Mouse (Mus musculus) ES-Bruce4 (cell line): ENCODE data around the gene Sept11. TPM values are rescaled to one million over a fixed set of nuclear protein-coding genes. Genes with fewer than 3 reads are reported as not detected.

Experiments used
- H3K27ac ChIP-seq: 2 replicates; pipeline ENCODE4 v1.5.1; 2012; ENCODE audit warnings: low read length, inconsistent platforms; ENCODE audit not compliant: insufficient read depth
- H3K27me3 ChIP-seq: 2 replicates; pipeline ENCODE4 v1.6.1; 2012; ENCODE audit warnings: mild to moderate bottlenecking, low read length, inconsistent platforms; ENCODE audit not compliant: control insufficient read depth, poor library complexity, insufficient read depth, severe bottlenecking
- H3K36me3 ChIP-seq: 2 replicates; pipeline ENCODE4 v1.6.1; 2012; ENCODE audit warnings: inconsistent platforms, mild to moderate bottlenecking, low read length, moderate library complexity; ENCODE audit not compliant: control insufficient read depth, poor library complexity, insufficient read depth, severe bottlenecking
- H3K4me1 ChIP-seq: one replicate; pipeline ENCODE4 v1.8.1; 2011; ENCODE audit warnings: low read length; ENCODE audit not compliant: control insufficient read depth, insufficient read depth
- H3K4me3 ChIP-seq: 2 replicates; pipeline ENCODE4 v1.5.1; 2011; ENCODE audit warnings: low read depth, mild to moderate bottlenecking, low read length
- H3K9ac ChIP-seq: 2 replicates; pipeline ENCODE4 v1.6.1; 2012; ENCODE audit warnings: low read depth, mild to moderate bottlenecking, inconsistent platforms; ENCODE audit not compliant: poor library complexity, severe bottlenecking
- H3K9me3 ChIP-seq: replicated peaks from 2 replicates; pipeline ENCODE4 v1.6.1; 2012; ENCODE audit warnings: mild to moderate bottlenecking, low read length, inconsistent platforms; ENCODE audit not compliant: control insufficient read depth, poor library complexity, insufficient read depth, severe bottlenecking
- CTCF ChIP-seq: IDR thresholded peaks from one replicate; pipeline ENCODE4 v1.8.1; 2011; ENCODE audit warnings: low read depth, low read length
- EP300 ChIP-seq: IDR thresholded peaks from 2 replicates; pipeline ENCODE4 v1.6.1; 2011; ENCODE audit warnings: low read depth, low read length; ENCODE audit not compliant: insufficient read depth
- POLR2A ChIP-seq: IDR thresholded peaks from one replicate; pipeline ENCODE4 v1.8.1; 2011; ENCODE audit warnings: low read length; ENCODE audit not compliant: insufficient read depth
- polyA plus RNA-seq: library from polyadenylated mRNA; stranded (reverse); fragments of >200 nt; gene quantifications from 2 replicates; pipeline ENCODE4 v1.2.4, GENCODE M21; 2011; ENCODE audit warnings: low read depth; ENCODE audit not compliant: missing spikeins, insufficient read depth, insufficient read length

Gene Sept11
- polyA plus RNA-seq, 1 experiment, result 194 TPM

GRCm38 (mm10) chr5:93121660-93122059 is 28.4 kb downstream of the Sept11 start:
- no peak for TF ChIP-seq POLR2A
- no peak for TF ChIP-seq CTCF
- no peak for TF ChIP-seq EP300
- peaks cover 4% of the 10 kb centered on the region for H3K4me1 ChIP-seq
- no peaks in the 10 kb centered on the region for H3K9me3 ChIP-seq

GRCm38 (mm10) chr5:93124031-93124826 is 31.0 kb downstream of the Sept11 start:
- H3K9ac ChIP-seq, result no peak overlapping the region
- H3K27me3 ChIP-seq, result no peaks in the 10 kb centered on the region
- no peak for TF ChIP-seq CTCF
- no peak for TF ChIP-seq POLR2A
- TF ChIP-seq EP300, result no peak
- H3K4me1 ChIP-seq, result peaks cover 6% of the 10 kb centered on the region
- H3K9me3 ChIP-seq, result no peaks in the 10 kb centered on the region
- no peak overlapping the region for H3K27ac ChIP-seq
- no peaks in the 10 kb centered on the region for H3K36me3 ChIP-seq
- H3K4me3 ChIP-seq, result no peak overlapping the region

More at GRCm38 (mm10) chr5:93121660-93122059, 28.4 kb downstream of the Sept11 start:
- no peak overlapping the region for H3K27ac ChIP-seq
- no peaks in the 10 kb centered on the region for H3K27me3 ChIP-seq
- no peak overlapping the region for H3K4me3 ChIP-seq
- no peaks in the 10 kb centered on the region for H3K36me3 ChIP-seq
- H3K9ac ChIP-seq, result no peak overlapping the region

- no peaks in the 10 kb centered on the region for H3K36me3 ChIP-seq
- no peaks in the 10 kb centered on the region for H3K27me3 ChIP-seq
- H3K9me3 ChIP-seq, result no peaks in the 10 kb centered on the region
- H3K4me3 ChIP-seq, result no peak overlapping the region
- TF ChIP-seq POLR2A, result no peak
- no peak for TF ChIP-seq CTCF
- TF ChIP-seq EP300, result no peak
- peaks cover 6% of the 10 kb centered on the region for H3K4me1 ChIP-seq
- no peak overlapping the region for H3K27ac ChIP-seq
- no peak overlapping the region for H3K9ac ChIP-seq
These were observed 32.1 kb downstream of the Sept11 start for GRCm38 (mm10) chr5:93125325-93125724.

GRCm38 (mm10) chr5:93126222-93126929 is 33.1 kb downstream of the Sept11 start:
- Histone ChIP-seq H3K4me3 (no peak overlapping the region), H3K9ac (no peak overlapping the region), H3K27ac (no peak overlapping the region; the same call in 1 of the 2 replicates), H3K9me3 (no peaks in the 10 kb centered on the region), H3K36me3 (no peaks in the 10 kb centered on the region), H3K27me3 (no peaks in the 10 kb centered on the region), H3K4me1 (peaks cover 6% of the 10 kb centered on the region)
- TF ChIP-seq CTCF, result no peak
- no peak for TF ChIP-seq POLR2A
- no peak for TF ChIP-seq EP300

GRCm38 (mm10) chr5:93126930-93127562 is 33.8 kb downstream of the Sept11 start:
- H3K9ac ChIP-seq, result no peak overlapping the region
- H3K4me3 ChIP-seq, result no peak overlapping the region
- H3K27me3 ChIP-seq, result no peaks in the 10 kb centered on the region
- TF ChIP-seq EP300 (no peak), CTCF (no peak), POLR2A (no peak)
- H3K4me1 ChIP-seq, result peaks cover 6% of the 10 kb centered on the region
- H3K27ac ChIP-seq, result no peak overlapping the region
- H3K9me3 ChIP-seq, result no peaks in the 10 kb centered on the region
- H3K36me3 ChIP-seq, result no peaks in the 10 kb centered on the region
